Mouse (Mus musculus): ENCODE data around the gene Shisa3. TPM values are rescaled to one million over a fixed set of nuclear protein-coding genes. Genes with fewer than 3 reads are reported as not detected.

Gene Shisa3
- total RNA-seq, 2 experiments from 2014 or later, result 1.1 to 1.2 TPM

DNA sequence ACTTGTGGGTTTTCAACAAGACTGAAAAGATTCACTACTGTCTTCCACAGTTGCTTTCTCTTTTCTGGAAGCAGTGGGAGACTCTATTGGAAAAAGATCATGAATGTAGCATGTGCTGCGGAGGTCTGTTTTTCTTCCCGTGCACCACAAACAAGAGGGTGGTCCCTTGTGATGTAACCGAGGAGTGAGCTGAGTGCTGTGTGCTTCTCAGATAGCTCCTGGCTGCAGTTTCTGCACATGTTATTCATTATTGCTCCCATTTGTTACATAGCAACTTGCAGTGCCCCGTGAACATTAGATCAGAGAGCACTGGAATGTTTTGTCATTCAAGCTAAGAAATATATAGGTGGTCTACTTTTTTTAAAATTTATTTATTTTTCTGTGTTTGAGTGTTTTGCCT, 65.3 kb downstream of the Shisa3 start:
- DNase-seq (ENCODE audit: low spot score in 2 of 2), result no peak

Small RNA genes within 50 kb of the gene (microRNA-seq; reads per million reads assigned to microRNA genes)
- gene Gm23617, result 0 reads per million in 2 experiments

Other genes with a start within 250 kb of the Shisa3 start
- 1 to 10 TPM; 7.3 to 7.4 TPM for gene Bend4, start 179.6 kb upstream of the Shisa3 start, total RNA-seq (2021)
- 100 to 1,000 TPM; 169 to 192 TPM for gene Atp8a1, start 239.6 kb downstream of the Shisa3 start, total RNA-seq (2021)

All from left cerebral cortex, adult 18-20 months (tissue).